Comparison of ENCODE assay signal across 8 mouse cellular contexts in the genomic region with DNA sequence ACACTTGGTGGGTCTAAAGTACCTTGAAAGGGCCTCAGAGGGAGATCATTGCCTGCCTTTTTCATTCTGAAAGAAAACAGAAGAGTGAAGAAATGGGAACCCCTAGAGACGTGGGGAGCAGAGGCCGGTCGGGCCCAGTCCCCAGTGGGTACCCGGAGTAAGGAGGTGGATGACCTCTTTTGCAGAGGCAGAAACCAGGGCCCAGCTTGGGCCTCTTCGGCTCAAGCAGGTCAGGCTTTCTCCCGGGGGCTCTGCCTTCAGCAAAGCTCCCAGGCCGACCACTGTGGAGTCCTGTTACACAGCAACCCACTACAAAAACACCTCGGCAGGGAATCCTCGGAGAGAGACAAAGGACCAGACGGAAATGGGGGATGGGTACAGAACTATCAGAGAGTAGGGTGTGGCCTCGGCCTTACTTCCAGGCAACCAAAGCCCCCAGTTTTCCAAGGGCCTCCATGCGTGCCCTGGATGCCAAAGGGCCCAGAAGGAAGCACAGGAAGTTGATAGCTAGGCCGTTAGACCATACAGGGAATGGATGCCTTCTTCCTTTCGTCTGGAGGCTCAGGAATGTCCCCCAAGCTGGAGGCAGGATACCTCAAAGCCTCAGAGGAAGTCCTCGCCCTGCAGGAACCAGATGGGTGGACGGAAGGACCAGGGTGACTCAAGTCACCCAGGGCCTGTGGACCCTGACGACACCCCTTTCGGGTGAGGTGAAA. TPM values are rescaled to one million over a fixed set of nuclear protein-coding genes. Genes with fewer than 3 reads are reported as not detected.
A peak's percentile ranks its signal among the peaks of the same experiment; 100 is the strongest.
DNase-seq lines count a peak whose midpoint lies in the region; ATAC-seq and TF ChIP-seq lines count a peak whose summit lies in the region.

No protein-coding gene starts in this region.

- peak overlapping the region; percentile 93 for H3K27ac ChIP-seq in lung, postnatal 0 days (ENCODE audit: low read length)
- H3K27ac ChIP-seq in stomach, embryonic 14.5 days (ENCODE audit: low read length): peak overlapping the region; percentile 96

- H3K4me2 ChIP-seq in lung, postnatal 0 days (replicated peaks; ENCODE audit: low read depth, low read length): peak overlapping the region; percentile 73
- H3K4me2 ChIP-seq in stomach, embryonic 14.5 days (replicated peaks; ENCODE audit: low read depth, low read length): peak overlapping the region; percentile 95

- no peak; the same call in 1 of the 2 replicates for TF ChIP-seq EP300 in lung, postnatal 0 days (IDR thresholded peaks at IDR 0.05)

- peak overlapping the region; percentile 75 for H3K9ac ChIP-seq in lung, postnatal 0 days (replicated peaks; ENCODE audit: low read depth)
- peak overlapping the region; percentile 96 for H3K9ac ChIP-seq in stomach, embryonic 14.5 days (replicated peaks; ENCODE audit: low read depth, low read length)

- H3K36me3 ChIP-seq in lung, postnatal 0 days (ENCODE audit: insufficient read depth, low read length): peaks cover 19% of the 10 kb centered on the region; the same call in 1 of the 2 replicates
- H3K36me3 ChIP-seq in stomach, embryonic 14.5 days (ENCODE audit: control insufficient read depth, insufficient read depth, low read length): peaks cover 35% of the 10 kb centered on the region

- intact Hi-C loops in left cerebral cortex, postnatal 25 days (cut with DNase I): no loop called here

- peaks cover 34% of the 10 kb centered on the region for H3K4me1 ChIP-seq in lung, postnatal 0 days (ENCODE audit: insufficient read depth, low read depth, low read length)
- peaks cover 49% of the 10 kb centered on the region for H3K4me1 ChIP-seq in stomach, embryonic 14.5 days (ENCODE audit: control insufficient read depth, insufficient read depth, low read length)

- peak overlapping the region; percentile 68 for H3K4me3 ChIP-seq in lung, postnatal 0 days (ENCODE audit: low read depth, low read length)
- H3K4me3 ChIP-seq in stomach, embryonic 14.5 days (ENCODE audit: low read depth, low read length): peak overlapping the region; percentile 79

- no peak for TF ChIP-seq CTCF in lung, postnatal 0 days (IDR thresholded peaks at IDR 0.05)

- 2% methylated on average over 18 of the region's 18 CpGs for WGBS in lung, postnatal 0 days
- WGBS in stomach, embryonic 14.5 days: 2% methylated on average over 18 of the region's 18 CpGs

- no peaks in the 10 kb centered on the region for H3K27me3 ChIP-seq in lung, postnatal 0 days (replicated peaks; ENCODE audit: insufficient read depth, low read length)
- H3K27me3 ChIP-seq in stomach, embryonic 14.5 days (ENCODE audit: control insufficient read depth, insufficient read depth, low read length): no peaks in the 10 kb centered on the region

- no peaks in the 10 kb centered on the region for H3K9me3 ChIP-seq in lung, postnatal 0 days (ENCODE audit: low read length)
- no peaks in the 10 kb centered on the region for H3K9me3 ChIP-seq in stomach, embryonic 14.5 days (ENCODE audit: control insufficient read depth, low read depth, low read length)

- DNase-seq in 416B (ENCODE audit: low read depth): peak; percentile 12
- DNase-seq in adrenal gland, postnatal 14 days: peak; percentile 61
- DNase-seq in heart, adult 8-10 months (ENCODE audit: low spot score): peak; percentile 56
- peak; percentile 50 for DNase-seq in kidney, adult 9 months
- DNase-seq in lung, postnatal 0 days (ENCODE audit: low spot score): peak; percentile 71
- no peak for DNase-seq in left cerebral cortex, postnatal 25 days (ENCODE audit: low spot score in 2 of 2)
- DNase-seq in frontal cortex, adult 2 months (ENCODE audit: extremely low spot score in 1 of 2, low spot score in 1 of 2): no peak

- no peak for ATAC-seq in lung, postnatal 0 days
- ATAC-seq in stomach, embryonic 14.5 days (ENCODE audit: insufficient number of reproducible peaks, insufficient read depth, low FRiP score, low read depth): 0 out of 2 replicates have a peak, but pooled peaks have one; percentile 4

RNA-seq across cellular contexts. Expression of gene Serpinh1, which starts 1.1 kb away (rescaled TPM):
- 291 and 364 TPM in 2 replicates for total RNA-seq in adrenal gland, postnatal 14 days (2021)
- total RNA-seq in heart, adult 8-10 months (2022): 100 to 1,000 TPM; 129 to 268 (median 205) TPM
- 579 and 666 TPM in 2 replicates for polyA plus RNA-seq in lung, postnatal 0 days (2015; fragmentation: Nextera tagmentation; extraction: Ambion mirVana)
- polyA plus RNA-seq in stomach, embryonic 14.5 days (2014; fragmentation: Nextera tagmentation; extraction: Ambion mirVana): 474 and 475 TPM in 2 replicates
- total RNA-seq in left cerebral cortex, postnatal 25 days (2021): 10 to 100 TPM; 34.9 TPM
- polyA plus RNA-seq in frontal cortex, adult 2 months (2012; rRNA removed): 27.5 and 31.8 TPM in 2 replicates

RNA-seq across cellular contexts. Expression of gene Gdpd5, which starts 29.3 kb away (rescaled TPM):
- 10.9 and 11.0 TPM in 2 replicates for total RNA-seq in adrenal gland, postnatal 14 days (2021)
- total RNA-seq in heart, adult 8-10 months (2022): 10 to 100 TPM; 19.7 to 30.7 (median 24.3) TPM
- 18.7 and 18.8 TPM in 2 replicates for polyA plus RNA-seq in lung, postnatal 0 days (2015; fragmentation: Nextera tagmentation; extraction: Ambion mirVana)
- polyA plus RNA-seq in stomach, embryonic 14.5 days (2014; fragmentation: Nextera tagmentation; extraction: Ambion mirVana): 15.9 and 22.7 TPM in 2 replicates
- total RNA-seq in left cerebral cortex, postnatal 25 days (2021): 10 to 100 TPM; 40.0 to 46.2 TPM
- 54.1 and 66.2 TPM in 2 replicates for polyA plus RNA-seq in frontal cortex, adult 2 months (2012; rRNA removed)

Comparison
In these comparisons a context has a peak if more than half of its experiments do, and no peak if none do; other contexts are left out.
1. DNase-seq: peak in 416B (single experiment), adrenal gland, postnatal 14 days (single experiment), heart, adult 8-10 months (single experiment), kidney, adult 9 months (single experiment) and lung, postnatal 0 days (single experiment); none in left cerebral cortex, postnatal 25 days (0 of 2) and frontal cortex, adult 2 months (0 of 2).